Mouse (Mus musculus): ENCODE results near the gene Bche.

GRCm38 (mm10) chr3:73724869-73725268 lies 16.7 kb upstream of the Bche start:
- TF ChIP-seq CTCF (IDR thresholded peaks at IDR 0.05; ENCODE audit: control insufficient read depth, insufficient read depth, insufficient replicate concordance, low read depth, low read length) = no peak
- no peak for TF ChIP-seq POLR2A (IDR thresholded peaks at IDR 0.05; ENCODE audit: control insufficient read depth, low read depth, low read length)

All from testis, adult 2 months (tissue).